Mouse (Mus musculus): Measurements from ENCODE around the gene Gspt2.
"Not testable (repeated sequence)": the region's sequence is repeated elsewhere in the genome, so short reads cannot be mapped to it uniquely, and the experiment has no call there.

The Gspt2 gene

GRCm38 (mm10) chrX:94635961-94636563 lies at the start of gene Gspt2:
Gene Gspt2, plus strand, starts transcription at chrX:94636069.
- peak; percentile 0 for DNase-seq (ENCODE audit: low read depth)

GRCm38 (mm10) chrX:94624835-94625803 lies 10.8 kb upstream of the Gspt2 start:
- DNase-seq (ENCODE audit: low read depth): no peak

- DNase-seq (ENCODE audit: low read depth): no peak
These were observed 1.0 kb downstream of the Gspt2 start for GRCm38 (mm10) chrX:94636911-94637310.

GRCm38 (mm10) chrX:94648541-94648940 lies 12.7 kb downstream of the Gspt2 start:
- DNase-seq (ENCODE audit: low read depth): no peak

- no peak for DNase-seq (ENCODE audit: low read depth)
These were observed 21.9 kb downstream of the Gspt2 start for GRCm38 (mm10) chrX:94657734-94658133.

- no peak for DNase-seq (ENCODE audit: low read depth)
These were observed 34.9 kb downstream of the Gspt2 start for GRCm38 (mm10) chrX:94670814-94671213.

- peak; percentile 58 for DNase-seq (ENCODE audit: low read depth)
These were observed 39.1 kb downstream of the Gspt2 start for GRCm38 (mm10) chrX:94674977-94675376.

- DNase-seq (ENCODE audit: low read depth): not testable (repeated sequence)
These were observed 45.7 kb downstream of the Gspt2 start for GRCm38 (mm10) chrX:94681581-94681980.

GRCm38 (mm10) chrX:94689593-94689992 lies 53.7 kb downstream of the Gspt2 start:
- DNase-seq (ENCODE audit: low read depth): not testable (repeated sequence)

Data from naive thymus-derived CD4-positive, alpha-beta T cell, adult 2 months (primary cell).